Mouse (Mus musculus) thymus, adult 2 months (tissue): ENCODE results near the gene Spem2.

Experiments
- CTCF ChIP-seq: fragments of 200-500 bp; IDR thresholded peaks from 2 replicates; pipeline ENCODE4 v1.5.1; 2012; ENCODE audit warnings: mild to moderate bottlenecking, control low read depth, low read length, moderate library complexity, borderline replicate concordance; ENCODE audit not compliant: control insufficient read depth, poor library complexity, insufficient read depth; ENCODE audit errors: extremely low read depth
- POLR2A ChIP-seq: fragments of 200-500 bp; IDR thresholded peaks from 2 replicates; pipeline ENCODE4 v1.6.1; 2012; ENCODE audit warnings: mild to moderate bottlenecking, low read length, control low read depth, moderate library complexity; ENCODE audit not compliant: control insufficient read depth, poor library complexity, insufficient read depth; ENCODE audit errors: extremely low read depth

DNA sequence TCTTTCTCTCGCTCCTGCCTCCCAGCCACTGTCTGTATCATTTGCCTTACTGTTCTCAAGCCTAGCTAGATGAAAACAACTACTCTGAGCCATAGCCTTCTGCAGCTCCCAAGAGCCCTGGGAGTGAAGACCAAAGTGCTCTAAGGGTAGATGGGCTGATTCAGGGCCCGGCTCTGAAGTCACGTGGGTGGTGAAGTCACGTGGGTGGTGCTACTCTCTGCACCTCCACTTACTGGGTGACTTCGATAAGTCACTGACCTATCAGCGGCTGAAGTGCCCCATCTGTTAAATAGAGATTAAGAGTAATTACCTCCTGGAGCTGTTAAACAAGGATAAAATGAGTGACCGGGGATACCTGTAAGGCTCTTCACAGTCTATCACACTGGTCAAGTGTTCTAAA is 35.7 kb upstream of the Spem2 start:
- TF ChIP-seq POLR2A (no peak), CTCF (no peak)
